Mouse (Mus musculus) intestine, postnatal 0 days (tissue): ENCODE measurements around the gene Pigo. TPM values are rescaled to one million over a fixed set of nuclear protein-coding genes. Genes with fewer than 3 reads are reported as not detected.

ENCODE experiments used
- ATAC-seq: fragments of 200-750 bp; cut with Nextera tagmentation; 2 replicates; pipeline ENCODE4 v1.8.0; 2017; ENCODE audit warnings: mild to moderate bottlenecking, moderate TSS enrichment, moderate library complexity
- H3K27ac ChIP-seq: fragments of 300-500 bp; sonication (generic); 2 replicates; pipeline ENCODE4 v1.5.1; 2014; ENCODE audit warnings: mild to moderate bottlenecking, low read depth, low read length, moderate library complexity
- H3K27me3 ChIP-seq: fragments of 300-500 bp; sonication (generic); replicated peaks from 2 replicates; pipeline ENCODE4 v1.6.1; 2014; ENCODE audit warnings: low read length, mixed read lengths; ENCODE audit not compliant: control insufficient read depth, insufficient read depth
- H3K36me3 ChIP-seq: fragments of 300-500 bp; sonication (generic); 2 replicates; pipeline ENCODE4 v1.6.1; 2014; ENCODE audit warnings: mild to moderate bottlenecking, moderate library complexity; ENCODE audit not compliant: control insufficient read depth, insufficient read depth
- H3K4me1 ChIP-seq: fragments of 300-500 bp; sonication (generic); replicated peaks from 2 replicates; pipeline ENCODE4 v1.6.1; 2014; ENCODE audit warnings: antibody characterized with exemption, low read length, mixed read lengths; ENCODE audit not compliant: control insufficient read depth, insufficient read depth
- H3K4me2 ChIP-seq: fragments of 300-500 bp; sonication (generic); replicated peaks from 2 replicates; pipeline ENCODE4 v1.6.1; 2014; ENCODE audit warnings: low read depth, mild to moderate bottlenecking, moderate library complexity
- H3K4me3 ChIP-seq: fragments of 300-500 bp; sonication (generic); 2 replicates; pipeline ENCODE4 v1.5.1; 2014; ENCODE audit warnings: low read depth, low read length
- H3K9ac ChIP-seq: fragments of 300-500 bp; sonication (generic); 2 replicates; pipeline ENCODE4 v1.6.1; 2014; ENCODE audit warnings: mild to moderate bottlenecking, low read depth, low read length
- H3K9me3 ChIP-seq: fragments of 300-500 bp; sonication (generic); 2 replicates; pipeline ENCODE4 v1.6.1; 2016; ENCODE audit warnings: mixed run types; ENCODE audit not compliant: control insufficient read depth
- CTCF ChIP-seq: sonication (generic); IDR thresholded peaks from 2 replicates; pipeline ENCODE4 v1.5.1; 2016; ENCODE audit warnings: low read depth, mild to moderate bottlenecking, control low read depth, antibody characterized with exemption, moderate library complexity
- WGBS: fragments of 180-500 bp; shearing (Covaris S2); extraction: QIAGEN DNeasy Blood & Tissue Kit; methylation state at CpG from one replicate; pipeline ENCODE4 v1.1.7; 2014; 5-methylcytosine and 5-hydroxymethylcytosine counted together
- polyA plus RNA-seq: library from polyadenylated mRNA; unstranded; fragments of >200 nt; fragmentation: Nextera tagmentation; extraction: Ambion mirVana; gene quantifications from 2 replicates; pipeline ENCODE4 v1.2.1, GENCODE M21; 2015

The Pigo gene
- polyA plus RNA-seq, 1 experiment from 2014 or later: 15.4 TPM

DNA sequence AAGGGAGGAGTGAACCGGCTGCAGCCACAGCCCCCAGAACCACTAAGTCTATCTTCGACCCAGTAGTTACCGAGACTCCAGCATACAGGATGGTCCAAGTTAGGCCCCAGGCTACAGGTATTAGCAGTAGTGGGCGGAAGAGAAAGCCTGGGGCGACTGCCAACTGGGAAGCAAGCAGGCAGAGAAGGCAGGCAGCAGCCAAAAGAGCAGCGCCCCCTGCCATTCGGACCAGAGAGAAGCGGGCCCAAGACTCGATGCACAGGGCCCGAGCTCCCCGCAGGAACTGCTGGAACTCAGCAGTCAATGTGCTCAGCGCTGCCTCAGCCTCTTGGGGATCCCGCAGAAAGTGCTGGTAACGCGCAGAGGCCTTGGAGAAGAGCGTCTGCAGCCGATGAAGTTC, 4.3 kb downstream of the Pigo start:
- Histone ChIP-seq H3K4me2 (no peak overlapping the region), H3K27ac (no peak overlapping the region), H3K9ac (no peak overlapping the region), H3K36me3 (peaks cover 59% of the 10 kb centered on the region), H3K27me3 (no peaks in the 10 kb centered on the region), H3K9me3 (no peaks in the 10 kb centered on the region), H3K4me3 (no peak overlapping the region), H3K4me1 (0 out of 2 replicates have a peak, but pooled peaks cover 5% of the 10 kb centered on the region)
- 83% methylated on average over 17 of the region's 17 CpGs for WGBS
- no peak for ATAC-seq
- TF ChIP-seq CTCF: no peak

DNA sequence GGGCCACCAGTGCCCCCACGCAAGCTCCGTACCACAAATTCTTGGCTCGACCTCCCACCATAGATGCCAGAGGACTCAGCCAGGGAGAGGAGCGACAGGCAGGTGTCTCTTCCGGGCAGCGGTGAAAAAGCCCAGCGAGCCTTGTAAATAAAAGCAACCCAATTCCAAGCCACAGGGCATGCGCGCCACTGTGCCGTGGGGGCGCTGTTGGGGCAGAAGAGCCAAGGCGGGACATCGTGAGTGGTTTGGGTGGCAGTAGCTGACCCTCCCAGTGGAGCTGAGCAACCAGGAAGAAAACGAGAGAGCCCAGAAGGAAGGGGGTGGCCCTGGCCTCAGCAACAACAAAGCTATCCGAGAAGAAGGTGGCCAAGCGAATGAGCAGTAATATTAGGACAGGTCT, 4.7 kb downstream of the Pigo start:
- H3K9ac ChIP-seq: no peak overlapping the region
- no peak overlapping the region for H3K4me2 ChIP-seq
- no peak overlapping the region for H3K4me3 ChIP-seq
- no peaks in the 10 kb centered on the region for H3K27me3 ChIP-seq
- 85% methylated on average over 16 of the region's 16 CpGs for WGBS
- no peaks in the 10 kb centered on the region for H3K9me3 ChIP-seq
- peaks cover 59% of the 10 kb centered on the region for H3K36me3 ChIP-seq
- no peak overlapping the region for H3K27ac ChIP-seq
- 0 out of 2 replicates have a peak, but pooled peaks cover 5% of the 10 kb centered on the region for H3K4me1 ChIP-seq
- ATAC-seq: no peak
- TF ChIP-seq CTCF: no peak

DNA sequence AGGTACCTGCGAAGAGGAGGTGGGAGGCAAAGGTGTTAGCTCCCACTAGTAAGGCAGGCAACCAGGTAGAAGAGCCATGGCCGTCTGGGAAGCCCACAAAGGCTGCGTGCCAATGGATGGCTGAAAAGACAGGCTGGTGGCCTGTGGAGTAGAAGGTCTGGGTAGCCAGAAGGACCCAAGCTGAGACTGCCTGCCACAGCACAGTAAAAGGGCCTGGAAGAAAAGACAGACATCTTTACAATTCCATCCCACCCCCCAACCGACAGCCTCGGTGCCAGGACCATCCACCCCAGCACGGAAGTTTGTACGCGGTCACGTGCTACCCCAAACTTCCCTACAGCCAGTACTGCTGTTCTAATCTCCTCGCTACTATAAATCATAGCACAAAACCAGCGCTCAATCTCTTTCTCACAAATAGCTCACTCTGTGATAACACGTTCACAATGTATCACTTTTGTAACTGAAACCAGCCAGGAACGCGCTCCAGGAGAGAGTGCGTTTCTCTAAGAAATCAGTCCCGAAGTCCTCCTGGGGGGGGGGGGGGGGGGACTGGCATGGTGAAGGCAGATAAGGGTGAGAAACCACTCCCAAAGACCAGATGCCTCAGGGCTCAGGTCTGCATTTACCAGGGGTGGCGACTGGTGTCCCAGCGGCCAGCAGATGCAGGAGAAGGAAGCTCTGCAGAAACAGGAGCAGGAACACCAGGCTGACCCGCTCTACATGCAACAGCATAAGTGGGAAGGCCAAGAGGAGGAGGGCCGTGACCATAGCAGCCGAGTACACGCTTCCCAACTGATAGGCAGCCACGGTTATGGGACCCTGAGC, 5.8 kb downstream of the Pigo start:
- Histone ChIP-seq H3K9ac (no peak overlapping the region), H3K4me2 (no peak overlapping the region), H3K27ac (no peak overlapping the region), H3K27me3 (no peaks in the 10 kb centered on the region), H3K4me1 (0 out of 2 replicates have a peak, but pooled peaks cover 4% of the 10 kb centered on the region), H3K36me3 (peaks cover 59% of the 10 kb centered on the region), H3K9me3 (no peaks in the 10 kb centered on the region), H3K4me3 (no peak overlapping the region)
- ATAC-seq: no peak
- 90% methylated on average over 23 of the region's 23 CpGs for WGBS
- TF ChIP-seq CTCF: no peak

DNA sequence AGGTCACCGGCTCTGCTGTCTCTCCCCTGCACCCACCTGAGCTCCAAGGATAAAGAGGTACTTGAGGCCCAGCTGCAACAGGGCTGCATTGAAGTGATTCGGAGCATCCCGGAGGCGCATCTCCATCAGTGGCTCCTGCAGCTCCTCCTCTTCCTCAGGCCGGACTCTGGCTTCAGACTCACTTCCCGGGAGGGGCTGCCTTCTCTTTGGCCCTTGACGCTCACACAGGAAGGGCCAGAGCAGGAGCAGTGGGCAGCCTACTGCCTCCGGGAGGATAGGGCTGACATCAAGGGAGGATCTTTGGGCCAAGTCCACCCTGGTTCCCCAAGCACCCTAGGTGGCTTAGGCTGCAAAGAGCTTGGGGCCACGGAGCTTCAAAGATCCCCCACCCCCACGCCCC, 6.4 kb downstream of the Pigo start:
- Histone ChIP-seq H3K36me3 (peaks cover 59% of the 10 kb centered on the region), H3K27me3 (no peaks in the 10 kb centered on the region), H3K4me1 (no peaks in the 10 kb centered on the region), H3K4me3 (no peak overlapping the region), H3K4me2 (no peak overlapping the region), H3K27ac (no peak overlapping the region), H3K9me3 (no peaks in the 10 kb centered on the region), H3K9ac (no peak overlapping the region)
- 91% methylated on average over 10 of the region's 10 CpGs for WGBS
- ATAC-seq: no peak
- no peak for TF ChIP-seq CTCF

DNA sequence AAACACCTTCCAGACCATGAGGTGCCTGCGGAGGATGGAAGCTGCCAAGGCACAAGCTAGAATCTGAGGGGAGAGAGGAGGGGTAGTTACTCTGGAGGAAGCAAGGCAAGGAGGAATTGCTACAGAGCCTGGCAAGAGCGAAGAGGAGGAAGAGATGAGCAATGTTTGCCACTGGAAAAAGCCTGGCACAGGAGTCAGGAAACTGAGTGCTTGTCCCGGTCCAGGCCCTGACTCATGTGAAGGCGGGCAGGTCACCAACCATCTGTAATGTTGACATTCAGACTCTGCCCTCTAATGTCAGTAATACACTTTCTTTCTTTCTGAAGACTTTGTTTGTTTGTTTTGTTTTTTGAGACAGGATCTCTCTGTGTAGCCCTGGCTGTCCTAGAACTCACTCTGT, 7.5 kb downstream of the Pigo start:
- no peak for ATAC-seq
- H3K4me1 ChIP-seq: no peaks in the 10 kb centered on the region
- no peaks in the 10 kb centered on the region for H3K27me3 ChIP-seq
- no peak overlapping the region for H3K4me2 ChIP-seq
- no peak for TF ChIP-seq CTCF
- no peak overlapping the region for H3K27ac ChIP-seq
- no peak overlapping the region for H3K4me3 ChIP-seq
- 92% methylated on average over 4 of the region's 4 CpGs for WGBS
- no peaks in the 10 kb centered on the region for H3K9me3 ChIP-seq
- H3K36me3 ChIP-seq: peaks cover 54% of the 10 kb centered on the region
- H3K9ac ChIP-seq: no peak overlapping the region

DNA sequence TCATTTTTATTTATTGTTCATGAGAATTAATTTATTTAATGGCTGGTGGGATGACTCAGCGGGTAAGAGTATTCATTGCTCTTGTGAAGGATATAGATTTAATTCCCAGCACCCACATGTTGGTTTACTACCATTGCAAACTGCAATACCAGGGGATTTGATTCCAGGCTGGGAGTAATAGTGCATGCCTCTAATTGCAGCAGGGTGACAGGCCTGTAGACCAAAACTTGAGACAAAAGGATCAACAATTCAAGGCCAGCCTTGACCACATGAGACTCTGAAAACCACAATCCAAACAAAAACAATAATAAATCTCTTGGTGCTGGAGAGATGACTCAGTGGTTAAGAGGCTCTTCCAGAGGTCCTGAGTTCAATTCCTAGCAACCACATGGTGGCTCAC, 13.5 kb downstream of the Pigo start:
- no peak for ATAC-seq
- WGBS: 92% methylated on average over 1 of the region's 1 CpGs
- no peak overlapping the region for H3K9ac ChIP-seq
- TF ChIP-seq CTCF: no peak
- H3K4me2 ChIP-seq: no peak overlapping the region
- H3K36me3 ChIP-seq: no peaks in the 10 kb centered on the region
- no peaks in the 10 kb centered on the region for H3K27me3 ChIP-seq
- no peak overlapping the region for H3K4me3 ChIP-seq
- no peaks in the 10 kb centered on the region for H3K9me3 ChIP-seq
- H3K27ac ChIP-seq: no peak overlapping the region
- peaks cover 4% of the 10 kb centered on the region; the same call in 1 of the 2 replicates for H3K4me1 ChIP-seq
